Mouse (Mus musculus) lung, embryonic 14.5 days (tissue): ENCODE data around the gene Notch1. TPM values are rescaled to one million over a fixed set of nuclear protein-coding genes. Genes with fewer than 3 reads are reported as not detected.

Source experiments
- ATAC-seq: fragments of 200-750 bp; cut with Nextera tagmentation; 2 replicates; pipeline ENCODE4 v1.8.0; 2017; ENCODE audit warnings: mild to moderate bottlenecking, moderate TSS enrichment, moderate library complexity; ENCODE audit not compliant: insufficient read depth
- DNase-seq: peaks from one replicate; pipeline ENCODE4 v3.0.0-alpha.2; 2015
- H3K27ac ChIP-seq: fragments of 300-500 bp; sonication (generic); 2 replicates; pipeline ENCODE4 v1.5.1; 2014; ENCODE audit warnings: low read depth, mild to moderate bottlenecking, moderate library complexity
- H3K27me3 ChIP-seq: fragments of 300-500 bp; sonication (generic); 2 replicates; pipeline ENCODE4 v1.6.1; 2014; ENCODE audit warnings: low read length, control low read depth; ENCODE audit not compliant: insufficient read depth
- H3K36me3 ChIP-seq: fragments of 300-500 bp; sonication (generic); 2 replicates; pipeline ENCODE4 v1.6.1; 2014; ENCODE audit warnings: control low read depth; ENCODE audit not compliant: insufficient read depth
- H3K4me1 ChIP-seq: fragments of 300-500 bp; sonication (generic); 2 replicates; pipeline ENCODE4 v1.6.1; 2014; ENCODE audit warnings: antibody characterized with exemption, control low read depth; ENCODE audit not compliant: insufficient read depth
- H3K4me2 ChIP-seq: fragments of 300-500 bp; sonication (generic); 2 replicates; pipeline ENCODE4 v1.6.1; 2014; ENCODE audit warnings: mild to moderate bottlenecking
- H3K4me3 ChIP-seq: fragments of 300-500 bp; sonication (generic); 2 replicates; pipeline ENCODE4 v1.5.1; 2014; ENCODE audit warnings: low read depth, low read length
- H3K9ac ChIP-seq: fragments of 300-500 bp; sonication (generic); 2 replicates; pipeline ENCODE4 v1.6.1; 2014
- H3K9me3 ChIP-seq: fragments of 300-500 bp; sonication (generic); 2 replicates; pipeline ENCODE4 v1.6.1; 2016; ENCODE audit warnings: low read depth, low read length, control low read depth
- CTCF ChIP-seq: IDR thresholded peaks from 2 replicates; pipeline ENCODE4 v1.5.1; 2016; ENCODE audit warnings: antibody characterized with exemption, low read depth
- WGBS: fragments of 180-500 bp; shearing (Covaris S2); extraction: QIAGEN DNeasy Blood & Tissue Kit; methylation state at CpG from one replicate; pipeline ENCODE4 v1.1.7; 2014; 5-methylcytosine and 5-hydroxymethylcytosine counted together
- polyA plus RNA-seq: library from polyadenylated mRNA; unstranded; fragments of >200 nt; fragmentation: Nextera tagmentation; extraction: Ambion mirVana; gene quantifications from 2 replicates; pipeline ENCODE4 v1.2.1, GENCODE M21; 2014

Gene Notch1
- polyA plus RNA-seq, 1 experiment from 2014 or later, result 44.0 TPM

GRCm38 (mm10) chr2:26543155-26543554 is 26.7 kb upstream of the Notch1 start:
- H3K27ac ChIP-seq, result no peak overlapping the region

GRCm38 (mm10) chr2:26541258-26541910 is 24.9 kb upstream of the Notch1 start:
- H3K9ac ChIP-seq, result no peak overlapping the region; the same call in 1 of the 2 replicates
- H3K9me3 ChIP-seq, result no peaks in the 10 kb centered on the region
- no peak for TF ChIP-seq CTCF
- peak; percentile 22; the same call in 1 of the 2 replicates for ATAC-seq
- H3K27me3 ChIP-seq, result no peaks in the 10 kb centered on the region
- peak overlapping the region; percentile 87 for H3K27ac ChIP-seq
- DNase-seq, result peak; percentile 23
- WGBS, result 36% methylated on average over 9 of the region's 9 CpGs
- no peak overlapping the region for H3K4me3 ChIP-seq
- no peaks in the 10 kb centered on the region for H3K36me3 ChIP-seq
- peaks cover 6% of the 10 kb centered on the region for H3K4me1 ChIP-seq
- H3K4me2 ChIP-seq, result no peak overlapping the region

More at GRCm38 (mm10) chr2:26543155-26543554, 26.7 kb upstream of the Notch1 start:
- ATAC-seq (no peak), DNase-seq (peak; percentile 33)
- WGBS, result 58% methylated on average over 4 of the region's 4 CpGs
- no peak overlapping the region for H3K4me2 ChIP-seq
- H3K27me3 ChIP-seq, result no peaks in the 10 kb centered on the region
- H3K36me3 ChIP-seq, result no peaks in the 10 kb centered on the region
- H3K9me3 ChIP-seq, result no peaks in the 10 kb centered on the region
- H3K4me1 ChIP-seq, result peaks cover 6% of the 10 kb centered on the region
- no peak overlapping the region for H3K4me3 ChIP-seq
- H3K9ac ChIP-seq, result no peak overlapping the region
- TF ChIP-seq CTCF, result no peak

GRCm38 (mm10) chr2:26540721-26541120 is 24.3 kb upstream of the Notch1 start:
- H3K9ac ChIP-seq, result no peak overlapping the region
- peak overlapping the region; percentile 87 for H3K27ac ChIP-seq
- H3K36me3 ChIP-seq, result no peaks in the 10 kb centered on the region
- no peak overlapping the region for H3K4me3 ChIP-seq
- WGBS, result 47% methylated on average over 7 of the region's 7 CpGs
- no peak overlapping the region for H3K4me2 ChIP-seq
- DNase-seq (peak; percentile 50), ATAC-seq (peak; percentile 60)
- H3K27me3 ChIP-seq, result no peaks in the 10 kb centered on the region
- H3K4me1 ChIP-seq, result peaks cover 6% of the 10 kb centered on the region
- no peak for TF ChIP-seq CTCF
- no peaks in the 10 kb centered on the region for H3K9me3 ChIP-seq

GRCm38 (mm10) chr2:26539516-26539915 is 23.1 kb upstream of the Notch1 start:
- H3K4me2 ChIP-seq, result no peak overlapping the region
- no peak overlapping the region for H3K9ac ChIP-seq
- no peaks in the 10 kb centered on the region for H3K9me3 ChIP-seq
- H3K27ac ChIP-seq, result peak overlapping the region; percentile 87; the same call in 1 of the 2 replicates
- H3K36me3 ChIP-seq, result no peaks in the 10 kb centered on the region
- H3K27me3 ChIP-seq, result no peaks in the 10 kb centered on the region
- DNase-seq (no peak), ATAC-seq (no peak)
- 34% methylated on average over 2 of the region's 2 CpGs for WGBS
- no peak overlapping the region for H3K4me3 ChIP-seq
- no peak for TF ChIP-seq CTCF
- peaks cover 6% of the 10 kb centered on the region for H3K4me1 ChIP-seq

- H3K4me2 ChIP-seq, result no peak overlapping the region
- TF ChIP-seq CTCF, result no peak
- DNase-seq (no peak), ATAC-seq (no peak)
- no peaks in the 10 kb centered on the region for H3K9me3 ChIP-seq
- H3K4me1 ChIP-seq, result 0 out of 2 replicates have a peak, but pooled peaks cover 3% of the 10 kb centered on the region
- H3K36me3 ChIP-seq, result no peaks in the 10 kb centered on the region
- H3K4me3 ChIP-seq, result no peak overlapping the region
- H3K27ac ChIP-seq, result no peak overlapping the region
- WGBS, result 49% methylated on average over 4 of the region's 4 CpGs
- H3K9ac ChIP-seq, result no peak overlapping the region
- H3K27me3 ChIP-seq, result no peaks in the 10 kb centered on the region
Observed at GRCm38 (mm10) chr2:26535517-26536045, 19.1 kb upstream of the Notch1 start.

- ATAC-seq (peak; percentile 38), DNase-seq (peak; percentile 75)
- H3K27ac ChIP-seq, result 0 out of 2 replicates have a peak overlapping the region, but pooled peaks have one; percentile 54
Observed at GRCm38 (mm10) chr2:26534616-26535015, 18.2 kb upstream of the Notch1 start.

GRCm38 (mm10) chr2:26534161-26534560 is 17.7 kb upstream of the Notch1 start:
- no peak overlapping the region; the same call in 1 of the 2 replicates for H3K9ac ChIP-seq
- no peaks in the 10 kb centered on the region for H3K27me3 ChIP-seq
- ATAC-seq, result no peak
- 0 out of 2 replicates have a peak overlapping the region, but pooled peaks have one; percentile 54 for H3K27ac ChIP-seq
- 0 out of 2 replicates have a peak, but pooled peaks cover 3% of the 10 kb centered on the region for H3K4me1 ChIP-seq
- DNase-seq, result no peak
- WGBS, result 79% methylated on average over 3 of the region's 3 CpGs
- H3K4me3 ChIP-seq, result no peak overlapping the region
- H3K9me3 ChIP-seq, result no peaks in the 10 kb centered on the region
- H3K4me2 ChIP-seq, result no peak overlapping the region
- no peak for TF ChIP-seq CTCF
- H3K36me3 ChIP-seq, result no peaks in the 10 kb centered on the region

More at GRCm38 (mm10) chr2:26534616-26535015, 18.2 kb upstream of the Notch1 start:
- TF ChIP-seq CTCF, result no peak
- 39% methylated on average over 2 of the region's 2 CpGs for WGBS
- Histone ChIP-seq H3K9me3 (no peaks in the 10 kb centered on the region), H3K4me2 (no peak overlapping the region), H3K36me3 (no peaks in the 10 kb centered on the region), H3K27me3 (no peaks in the 10 kb centered on the region), H3K4me3 (no peak overlapping the region), H3K9ac (no peak overlapping the region; the same call in 1 of the 2 replicates), H3K4me1 (0 out of 2 replicates have a peak, but pooled peaks cover 3% of the 10 kb centered on the region)
